Mouse (Mus musculus) adrenal gland, postnatal 4 days (tissue): ENCODE measurements around the gene Cotl1. TPM values are rescaled to one million over a fixed set of nuclear protein-coding genes. Genes with fewer than 3 reads are reported as not detected.

ENCODE experiments used
- DNase-seq, 2 experiments: peaks; one replicate each; pipeline ENCODE4 v3.0.0; 2021 to 2022; ENCODE audit warnings: low spot score in 2 of 2, mixed read lengths in 2 of 2
- total RNA-seq, 2 experiments: library from RNA; stranded (reverse); gene quantifications; 2 replicates each; pipeline ENCODE4 v1.2.3; 2021

Cotl1 gene
- total RNA-seq, 2 experiments from 2014 or later = 95.9 to 114 TPM

DNA sequence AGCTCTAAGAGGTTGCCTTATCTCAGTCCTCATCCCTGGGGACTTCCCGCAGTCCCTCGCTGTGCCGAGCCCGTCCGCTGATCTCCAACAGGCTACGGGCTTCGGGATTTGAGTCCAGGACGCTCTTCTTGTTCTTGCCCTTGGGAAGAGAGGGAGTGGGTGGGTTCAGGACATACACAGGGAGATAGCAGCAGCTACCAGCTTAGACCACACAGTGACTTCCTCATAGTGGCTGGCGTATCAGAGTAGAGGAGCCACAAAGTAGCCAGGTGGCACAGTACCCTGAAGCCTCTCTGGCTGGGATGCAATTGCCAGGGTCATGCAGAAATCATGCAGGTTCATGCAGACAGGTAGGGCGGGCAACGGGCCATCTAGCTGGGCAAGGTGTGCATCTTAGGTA is 78.7 kb downstream of the Cotl1 start:
- DNase-seq = no peak

Other genes with a start within 250 kb of the Cotl1 start
- 10 to 100 TPM; 19.5 to 23.6 TPM for gene Taf1c, start 235.3 kb downstream of the Cotl1 start, total RNA-seq
- not detected for gene Adad2, start 227.8 kb downstream of the Cotl1 start, total RNA-seq
- under 1 TPM; 0.59 to 0.81 TPM for gene Kcng4, start 204.9 kb downstream of the Cotl1 start, total RNA-seq
- gene Wfdc1, start 174.2 kb downstream of the Cotl1 start, total RNA-seq = 10 to 100 TPM; 19.7 to 26.9 TPM
- gene Atp2c2, start 140.5 kb downstream of the Cotl1 start, total RNA-seq = under 1 TPM; 0.42 to 0.48 TPM
- 10 to 100 TPM; 16.7 to 17.3 TPM for gene Tldc1, start 62.1 kb downstream of the Cotl1 start, total RNA-seq
- gene Klhl36, start 21.7 kb upstream of the Cotl1 start, total RNA-seq = 10 to 100 TPM; 15.7 to 18.8 TPM
- 100 to 1,000 TPM; 108 to 127 TPM for gene Usp10, start 69.8 kb upstream of the Cotl1 start, total RNA-seq
- gene Gm20388, start 70.3 kb upstream of the Cotl1 start, total RNA-seq = 1 to 10 TPM in 1 of 2 experiments, not detected in 1; 8.8 TPM
- 10 to 100 TPM in 1 of 2 experiments, 1 to 10 TPM in 1; 9.9 to 11.7 TPM for gene Crispld2, start 151.9 kb upstream of the Cotl1 start, total RNA-seq